Mouse (Mus musculus): ENCODE data around the gene Rhot2. TPM values are rescaled to one million over a fixed set of nuclear protein-coding genes. Genes with fewer than 3 reads are reported as not detected.
A peak's percentile ranks its signal among the peaks of the same experiment; 100 is the strongest.
"Not testable (repeated sequence)": the region's sequence is repeated elsewhere in the genome, so short reads cannot be mapped to it uniquely, and the experiment has no call there.

Rhot2 gene
- polyA plus RNA-seq, 1 experiment from 2014 or later, result 8.7 TPM

DNA sequence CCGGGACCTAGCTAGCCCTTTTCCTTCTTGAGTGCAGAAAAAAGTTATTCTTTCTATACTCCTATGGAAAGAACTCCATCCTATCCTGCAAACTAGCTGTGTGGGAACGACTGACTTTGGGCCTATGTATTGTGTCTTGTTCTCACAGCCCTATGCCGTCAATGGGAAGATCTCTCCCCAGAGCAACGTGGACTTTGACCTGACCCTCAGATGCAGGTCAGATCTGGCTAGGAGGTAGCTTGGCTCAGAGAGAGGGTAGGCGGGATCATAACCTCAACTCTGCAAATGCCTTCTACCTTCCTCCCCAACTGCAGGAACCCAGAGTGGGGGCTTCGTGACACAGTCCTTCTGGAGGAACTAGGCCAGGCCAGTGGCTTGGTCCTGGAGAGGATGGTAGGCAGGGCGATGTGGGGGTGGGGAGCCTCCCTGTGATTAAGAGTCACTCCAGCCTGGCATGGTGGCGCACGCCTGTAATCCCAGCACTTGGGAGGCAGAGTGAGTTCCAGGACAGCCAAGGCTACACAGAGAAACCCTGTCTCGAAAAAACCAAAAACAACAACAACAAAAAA is 31.8 kb upstream of the Rhot2 start:
- peak overlapping the region; percentile 78 for H3K9ac ChIP-seq (ENCODE audit: low read length)
- DNase-seq (ENCODE audit: low spot score, missing footprints) (peak; percentile 84), ATAC-seq (ENCODE audit: low FRiP score) (no peak)
- no peaks in the 10 kb centered on the region for H3K9me3 ChIP-seq (ENCODE audit: control insufficient read depth, low read length)
- H3K4me1 ChIP-seq (ENCODE audit: control insufficient read depth, insufficient read depth, low read length), result peaks cover 32% of the 10 kb centered on the region
- no peak overlapping the region for H3K27ac ChIP-seq (ENCODE audit: low read depth, low read length)
- no peaks in the 10 kb centered on the region for H3K36me3 ChIP-seq (ENCODE audit: control insufficient read depth, insufficient read depth, low read length)
- 53% methylated on average over 10 of the region's 10 CpGs for WGBS
- H3K4me3 ChIP-seq (ENCODE audit: low read depth, low read length), result peak overlapping the region; percentile 80
- H3K27me3 ChIP-seq (ENCODE audit: control insufficient read depth, insufficient read depth, low read length), result no peaks in the 10 kb centered on the region
- H3K4me2 ChIP-seq, result peak overlapping the region; percentile 90

DNA sequence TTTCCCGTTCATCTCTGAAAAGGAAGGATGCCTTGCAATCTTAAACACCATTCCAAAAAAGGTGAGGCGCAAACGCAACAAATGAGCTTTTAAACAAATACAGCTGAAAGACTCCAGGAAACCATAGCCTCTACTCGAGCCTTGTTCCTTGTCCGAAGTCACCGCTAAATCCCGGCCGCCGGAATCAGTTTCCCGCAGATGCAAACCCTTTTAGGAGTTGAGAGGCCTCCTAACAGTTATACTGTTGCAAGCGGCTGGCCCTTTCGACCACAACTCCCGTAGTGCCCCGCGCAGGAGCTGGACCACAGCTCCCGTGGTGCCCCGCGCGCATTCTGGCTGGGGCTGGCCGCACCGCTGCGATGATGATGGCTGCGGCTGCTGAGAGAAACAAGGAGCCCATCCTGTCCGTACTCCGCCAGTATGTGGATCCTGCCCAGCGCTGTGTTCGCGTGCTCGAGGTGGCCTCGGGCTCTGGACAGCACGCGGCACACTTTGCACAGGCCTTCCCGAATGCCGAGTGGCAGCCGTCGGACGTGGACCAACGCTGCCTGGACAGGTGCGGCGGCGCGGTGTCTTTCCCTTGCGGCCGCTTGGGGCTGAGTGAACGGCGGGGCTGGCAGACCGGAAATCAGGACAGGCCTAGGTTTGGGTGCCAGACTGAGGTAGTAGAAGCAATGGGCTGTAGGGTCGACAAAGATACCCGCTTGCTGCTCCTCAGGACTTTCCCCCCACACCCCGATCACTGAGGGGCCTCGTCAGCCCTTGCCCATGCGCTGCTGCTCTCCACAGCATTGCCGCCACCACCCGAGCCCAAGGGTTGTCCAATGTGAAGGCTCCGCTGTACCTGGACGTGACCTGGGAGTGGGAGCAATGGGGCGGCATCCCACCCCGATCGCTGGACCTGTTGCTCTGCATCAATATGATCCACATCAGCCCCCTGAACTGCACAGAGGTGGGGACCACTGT is 30.8 kb upstream of the Rhot2 start:
- no peaks in the 10 kb centered on the region for H3K36me3 ChIP-seq (ENCODE audit: control insufficient read depth, insufficient read depth, low read length)
- 1% methylated on average over 59 of the region's 59 CpGs for WGBS

DNA sequence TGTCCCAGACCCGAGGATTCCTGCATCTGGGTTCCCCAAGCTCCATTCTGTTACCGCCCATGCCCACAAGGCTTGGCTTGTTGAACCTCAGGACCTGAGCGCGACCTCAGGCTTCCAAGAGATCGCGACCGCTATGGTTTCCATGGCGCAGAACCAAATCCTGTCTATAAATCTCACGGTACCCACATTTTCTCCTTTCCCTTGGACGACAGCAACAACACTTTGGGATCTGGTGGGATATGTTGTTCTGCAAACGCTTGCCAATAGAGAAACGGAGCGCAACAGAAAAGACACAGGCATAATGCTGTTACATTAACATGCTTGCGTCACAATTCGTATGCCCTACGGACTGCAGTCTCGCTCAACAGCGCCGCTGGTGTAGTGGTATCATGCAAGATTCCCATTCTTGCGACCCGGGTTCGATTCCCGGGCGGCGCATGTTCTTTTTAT is 30.1 kb upstream of the Rhot2 start, which contains the start of gene Mettl26:
Gene Mettl26, plus strand, starts transcription at position 354 of the 450 bp plus-strand sequence.
- peak within 1 kb of the TSS; percentile 85 for H3K27ac ChIP-seq (ENCODE audit: low read depth, low read length)
- H3K4me2 ChIP-seq, result peak within 1 kb of the TSS; percentile 90
- ATAC-seq (ENCODE audit: low FRiP score), result peak; percentile 73
- WGBS, result under 1% methylated on average over 25 of the region's 25 CpGs
- no peaks in the 10 kb centered on the region for H3K27me3 ChIP-seq (ENCODE audit: control insufficient read depth, insufficient read depth, low read length)
- H3K4me1 ChIP-seq (ENCODE audit: control insufficient read depth, insufficient read depth, low read length), result peaks cover 16% of the 10 kb centered on the region
- peak; percentile 100 for DNase-seq (ENCODE audit: low spot score, missing footprints)
- no peaks in the 10 kb centered on the region for H3K9me3 ChIP-seq (ENCODE audit: control insufficient read depth, low read length)
- H3K36me3 ChIP-seq (ENCODE audit: control insufficient read depth, insufficient read depth, low read length), result no peaks in the 10 kb centered on the region
- peak within 1 kb of the TSS; percentile 78 for H3K9ac ChIP-seq (ENCODE audit: low read length)
- peak within 1 kb of the TSS; percentile 80 for H3K4me3 ChIP-seq (ENCODE audit: low read depth, low read length)

More for the DNA sequence above, 30.8 kb upstream of the Rhot2 start:
- peak; percentile 98 for DNase-seq (ENCODE audit: low spot score, missing footprints)
- peak overlapping the region; percentile 78 for H3K9ac ChIP-seq (ENCODE audit: low read length)
- H3K27me3 ChIP-seq (ENCODE audit: control insufficient read depth, insufficient read depth, low read length), result no peaks in the 10 kb centered on the region
- no peaks in the 10 kb centered on the region for H3K9me3 ChIP-seq (ENCODE audit: control insufficient read depth, low read length)
- peak overlapping the region; percentile 85 for H3K27ac ChIP-seq (ENCODE audit: low read depth, low read length)
- ATAC-seq (ENCODE audit: low FRiP score), result peak; percentile 90
- peak overlapping the region; percentile 90 for H3K4me2 ChIP-seq
- peak overlapping the region; percentile 80 for H3K4me3 ChIP-seq (ENCODE audit: low read depth, low read length)
- peaks cover 23% of the 10 kb centered on the region for H3K4me1 ChIP-seq (ENCODE audit: control insufficient read depth, insufficient read depth, low read length)

DNA sequence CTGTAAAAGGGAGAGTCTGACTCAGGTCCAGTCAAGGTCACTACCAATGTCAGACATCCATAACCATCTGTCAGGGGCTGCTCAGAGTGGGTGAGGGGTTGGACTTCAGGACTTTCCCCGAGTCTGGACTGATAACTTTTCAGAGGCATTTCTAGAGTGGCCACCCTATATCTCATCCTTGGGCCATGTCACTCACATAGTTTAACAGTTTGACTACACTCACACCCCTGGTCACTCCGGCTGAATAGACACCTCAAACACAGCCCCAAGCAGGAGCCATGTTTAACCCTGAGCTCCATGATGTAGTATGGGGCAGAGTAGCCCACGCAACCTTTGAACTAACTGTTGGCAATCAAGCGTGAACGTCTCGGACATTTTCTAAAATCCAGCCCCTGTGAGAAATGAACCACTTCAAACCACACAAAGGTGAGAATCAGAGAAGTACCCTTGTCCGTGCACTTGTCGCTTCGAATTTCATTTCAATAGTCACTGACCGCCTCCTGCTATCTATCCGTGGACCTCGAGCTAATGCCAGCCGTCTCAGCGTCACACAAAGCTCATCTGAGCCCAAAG is 29.6 kb upstream of the Rhot2 start:
- WGBS, result 9% methylated on average over 14 of the region's 14 CpGs
- Histone ChIP-seq H3K4me3 (ENCODE audit: low read depth, low read length) (peak overlapping the region; percentile 80), H3K9me3 (ENCODE audit: control insufficient read depth, low read length) (no peaks in the 10 kb centered on the region), H3K9ac (ENCODE audit: low read length) (peak overlapping the region; percentile 57), H3K4me1 (ENCODE audit: control insufficient read depth, insufficient read depth, low read length) (peaks cover 14% of the 10 kb centered on the region), H3K4me2 (peak overlapping the region; percentile 90), H3K36me3 (ENCODE audit: control insufficient read depth, insufficient read depth, low read length) (no peaks in the 10 kb centered on the region), H3K27me3 (ENCODE audit: control insufficient read depth, insufficient read depth, low read length) (no peaks in the 10 kb centered on the region), H3K27ac (ENCODE audit: low read depth, low read length) (peak overlapping the region; percentile 49; the same call in 1 of the 2 replicates)
- DNase-seq (ENCODE audit: low spot score, missing footprints), result no peak
- peak; percentile 17; the same call in 1 of the 2 replicates for ATAC-seq (ENCODE audit: low FRiP score)

DNA sequence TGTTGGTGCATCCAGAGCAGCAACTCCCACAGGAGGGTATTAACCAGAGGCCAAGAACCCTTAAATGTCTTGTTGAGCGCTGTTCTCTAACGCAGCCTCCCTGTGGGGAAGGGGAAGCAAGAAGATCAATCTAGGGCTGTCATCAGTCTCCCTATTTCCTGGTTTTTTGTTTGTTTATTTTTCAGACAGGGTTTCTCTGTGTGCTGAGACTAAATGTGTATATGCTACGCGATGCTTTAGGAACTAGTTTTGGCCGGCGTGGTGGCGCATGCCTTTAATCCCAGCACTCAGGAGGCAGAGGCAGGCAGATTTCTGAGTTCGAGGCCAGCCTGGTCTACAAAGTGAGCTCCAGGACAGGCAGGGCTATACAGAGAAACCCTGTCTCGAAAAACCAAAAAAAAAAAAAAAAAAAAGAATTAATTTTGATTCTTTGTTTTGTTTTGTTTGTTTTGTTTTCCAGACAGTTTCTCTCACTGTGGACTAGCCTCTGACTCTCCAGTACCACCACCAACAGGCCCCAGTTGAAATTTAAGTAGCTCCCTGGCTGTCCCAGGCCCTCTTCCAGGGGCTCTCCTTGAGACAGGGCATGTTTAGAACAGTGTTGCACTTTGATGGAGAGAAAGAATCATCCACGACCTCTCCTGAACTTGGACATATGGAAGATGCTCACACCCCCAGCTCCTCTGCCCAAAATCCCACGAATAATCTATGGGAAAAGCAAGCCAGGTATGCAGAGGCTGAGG is 28.9 kb upstream of the Rhot2 start:
- H3K36me3 ChIP-seq (ENCODE audit: control insufficient read depth, insufficient read depth, low read length), result no peaks in the 10 kb centered on the region
- no peaks in the 10 kb centered on the region for H3K27me3 ChIP-seq (ENCODE audit: control insufficient read depth, insufficient read depth, low read length)
- H3K27ac ChIP-seq (ENCODE audit: low read depth, low read length), result no peak overlapping the region
- H3K4me1 ChIP-seq (ENCODE audit: control insufficient read depth, insufficient read depth, low read length), result peaks cover 18% of the 10 kb centered on the region
- H3K4me3 ChIP-seq (ENCODE audit: low read depth, low read length), result peak overlapping the region; percentile 80; the same call in 1 of the 2 replicates
- ATAC-seq (ENCODE audit: low FRiP score) (no peak), DNase-seq (ENCODE audit: low spot score, missing footprints) (no peak)
- no peaks in the 10 kb centered on the region for H3K9me3 ChIP-seq (ENCODE audit: control insufficient read depth, low read length)
- peak overlapping the region; percentile 90 for H3K4me2 ChIP-seq
- 83% methylated on average over 11 of the region's 11 CpGs for WGBS
- H3K9ac ChIP-seq (ENCODE audit: low read length), result peak overlapping the region; percentile 57; the same call in 1 of the 2 replicates

DNA sequence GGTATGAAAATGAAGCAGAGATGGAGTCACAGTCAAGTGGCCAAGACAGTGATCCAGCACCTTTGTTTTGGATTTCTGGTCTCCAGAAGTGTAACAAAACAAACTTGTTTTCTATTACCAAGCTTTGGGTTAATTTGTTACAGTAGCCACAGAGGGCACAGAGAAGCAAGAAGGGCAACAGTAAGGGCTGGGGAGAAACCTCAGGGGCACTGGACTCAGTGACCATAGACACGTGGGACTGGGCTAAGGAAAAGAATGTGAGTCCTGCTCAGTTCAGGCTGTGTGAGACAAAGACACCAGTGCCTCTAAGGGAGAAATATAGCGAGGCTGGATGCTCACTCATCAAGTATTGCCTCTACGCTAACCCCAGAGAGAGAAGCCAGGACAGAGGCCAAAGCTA is 28.0 kb upstream of the Rhot2 start:
- H3K36me3 ChIP-seq (ENCODE audit: control insufficient read depth, insufficient read depth, low read length), result no peaks in the 10 kb centered on the region
- no peaks in the 10 kb centered on the region for H3K27me3 ChIP-seq (ENCODE audit: control insufficient read depth, insufficient read depth, low read length)
- H3K4me1 ChIP-seq (ENCODE audit: control insufficient read depth, insufficient read depth, low read length), result peaks cover 23% of the 10 kb centered on the region
- H3K27ac ChIP-seq (ENCODE audit: low read depth, low read length), result no peak overlapping the region
- WGBS, result 87% methylated on average over 3 of the region's 3 CpGs
- no peak for ATAC-seq (ENCODE audit: low FRiP score)
- no peak overlapping the region for H3K9ac ChIP-seq (ENCODE audit: low read length)
- H3K4me3 ChIP-seq (ENCODE audit: low read depth, low read length), result no peak overlapping the region
- no peak for DNase-seq (ENCODE audit: low spot score, missing footprints)
- no peak overlapping the region for H3K4me2 ChIP-seq
- no peaks in the 10 kb centered on the region for H3K9me3 ChIP-seq (ENCODE audit: control insufficient read depth, low read length)

DNA sequence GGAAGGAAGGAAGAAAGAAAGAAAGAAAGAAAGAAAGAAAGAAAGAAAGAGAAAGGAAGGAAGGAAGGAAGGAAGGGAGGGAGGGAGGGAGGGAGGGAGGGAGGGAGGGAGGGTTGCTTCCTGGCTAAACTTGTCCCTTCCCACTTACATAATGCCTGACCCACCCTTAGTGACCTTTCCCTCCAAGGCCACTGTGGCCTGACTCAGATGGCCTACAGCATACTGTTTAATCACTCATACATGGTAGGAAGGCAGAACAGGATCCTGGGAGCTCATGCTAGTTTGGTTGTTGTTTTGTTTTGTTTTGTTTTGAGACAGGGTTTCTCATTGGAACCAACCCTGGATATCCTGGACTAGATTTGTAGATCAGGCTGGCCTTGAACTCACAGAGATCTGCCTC is 26.9 kb upstream of the Rhot2 start:
- not testable (repeated sequence) for H3K4me2 ChIP-seq; H3K36me3 ChIP-seq (ENCODE audit: control insufficient read depth, insufficient read depth, low read length); DNase-seq (ENCODE audit: low spot score, missing footprints); H3K9ac ChIP-seq (ENCODE audit: low read length); H3K4me3 ChIP-seq (ENCODE audit: low read depth, low read length); H3K9me3 ChIP-seq (ENCODE audit: control insufficient read depth, low read length); H3K27ac ChIP-seq (ENCODE audit: low read depth, low read length); ATAC-seq (ENCODE audit: low FRiP score); H3K27me3 ChIP-seq (ENCODE audit: control insufficient read depth, insufficient read depth, low read length)
- H3K4me1 ChIP-seq (ENCODE audit: control insufficient read depth, insufficient read depth, low read length), result peaks cover 22% of the 10 kb centered on the region

DNA sequence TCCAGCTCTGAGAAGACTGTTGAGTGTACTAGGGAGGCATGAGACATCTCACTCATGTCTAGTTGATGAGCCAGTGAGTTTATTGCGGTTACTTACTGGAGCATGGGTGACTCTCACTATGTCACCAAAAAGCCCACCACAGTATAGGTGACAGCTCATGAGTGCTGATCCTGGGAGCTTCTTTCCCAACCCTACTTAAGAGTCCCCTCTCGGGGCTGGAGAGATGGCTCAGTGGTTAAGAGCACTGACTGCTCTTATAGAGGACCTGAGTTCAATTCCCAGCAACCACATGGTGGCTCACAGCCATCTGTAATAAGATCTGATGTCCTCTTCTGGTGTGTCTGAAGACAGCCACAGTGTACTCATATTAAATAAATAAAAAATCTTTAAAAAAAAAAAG is 25.3 kb upstream of the Rhot2 start:
- Histone ChIP-seq H3K4me2 (no peak overlapping the region), H3K36me3 (ENCODE audit: control insufficient read depth, insufficient read depth, low read length) (no peaks in the 10 kb centered on the region), H3K4me1 (ENCODE audit: control insufficient read depth, insufficient read depth, low read length) (peaks cover 14% of the 10 kb centered on the region), H3K27ac (ENCODE audit: low read depth, low read length) (no peak overlapping the region), H3K9ac (ENCODE audit: low read length) (no peak overlapping the region), H3K9me3 (ENCODE audit: control insufficient read depth, low read length) (no peaks in the 10 kb centered on the region), H3K27me3 (ENCODE audit: control insufficient read depth, insufficient read depth, low read length) (no peaks in the 10 kb centered on the region), H3K4me3 (ENCODE audit: low read depth, low read length) (no peak overlapping the region)
- WGBS, result 83% methylated on average over 2 of the region's 2 CpGs
- DNase-seq (ENCODE audit: low spot score, missing footprints) (no peak), ATAC-seq (ENCODE audit: low FRiP score) (no peak)

Data from midbrain, embryonic 11.5 days (tissue).